Mouse (Mus musculus) bone marrow macrophage, adult 2 months (primary cell): ENCODE measurements around the gene Tmem260. TPM values are rescaled to one million over a fixed set of nuclear protein-coding genes. Genes with fewer than 3 reads are reported as not detected.
A peak's percentile ranks its signal among the peaks of the same experiment; 100 is the strongest.

Experiments
- H3K27ac ChIP-seq: 2 replicates; pipeline ENCODE4 v1.5.1; 2012; ENCODE audit warnings: low read depth, low read length; ENCODE audit not compliant: insufficient read depth
- H3K4me1 ChIP-seq: 2 replicates; pipeline ENCODE4 v1.6.1; 2012; ENCODE audit warnings: low read length; ENCODE audit not compliant: control insufficient read depth, insufficient read depth
- H3K4me3 ChIP-seq: 2 replicates; pipeline ENCODE4 v1.5.1; 2012; ENCODE audit warnings: mild to moderate bottlenecking, low read length, moderate library complexity; ENCODE audit not compliant: insufficient read depth
- CTCF ChIP-seq: IDR thresholded peaks from 2 replicates; pipeline ENCODE4 v1.5.1; 2012; ENCODE audit warnings: low read depth, mild to moderate bottlenecking, low read length, moderate library complexity
- POLR2A ChIP-seq: IDR thresholded peaks from 2 replicates; pipeline ENCODE4 v1.6.1; 2012; ENCODE audit warnings: mild to moderate bottlenecking, low read depth, low read length, borderline replicate concordance
- polyA plus RNA-seq: library from polyadenylated mRNA; stranded (reverse); fragments of >200 nt; gene quantifications from 2 replicates; pipeline ENCODE4 v1.2.4, GENCODE M21; 2012; ENCODE audit not compliant: missing spikeins, insufficient read depth, insufficient read length

Tmem260 gene
- polyA plus RNA-seq, 1 experiment = 21.4 TPM

DNA sequence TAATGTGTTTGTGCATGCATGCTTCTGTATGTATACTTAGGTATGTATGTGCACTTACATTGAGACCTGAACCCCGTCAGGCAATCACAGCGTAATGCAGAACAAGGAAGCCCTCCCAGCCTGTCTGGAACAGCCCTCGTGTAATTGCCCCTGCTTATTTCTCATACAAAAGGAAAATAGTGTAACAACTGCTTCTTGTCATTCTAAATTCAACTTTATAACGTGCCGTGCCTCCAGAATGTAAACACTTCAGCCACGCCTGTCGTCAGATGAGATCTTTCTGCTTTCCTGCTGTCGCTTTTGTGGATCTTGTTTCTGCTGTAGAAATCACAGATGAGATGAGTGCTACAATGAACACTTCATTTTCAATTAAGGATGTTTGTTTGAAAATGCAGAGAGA lies 30.4 kb downstream of the Tmem260 start:
- H3K27ac ChIP-seq = no peak overlapping the region
- no peak overlapping the region for H3K4me3 ChIP-seq
- peaks cover 3% of the 10 kb centered on the region; the same call in 1 of the 2 replicates for H3K4me1 ChIP-seq
- TF ChIP-seq CTCF (no peak), POLR2A (no peak)

GRCm38 (mm10) chr14:48481591-48481990 lies 35.7 kb downstream of the Tmem260 start:
- TF ChIP-seq POLR2A (no peak), CTCF (no peak)
- H3K27ac ChIP-seq = no peak overlapping the region
- H3K4me3 ChIP-seq = no peak overlapping the region
- H3K4me1 ChIP-seq = peaks cover 5% of the 10 kb centered on the region; the same call in 1 of the 2 replicates

GRCm38 (mm10) chr14:48482762-48483161 lies 36.8 kb downstream of the Tmem260 start:
- H3K4me3 ChIP-seq = no peak overlapping the region
- TF ChIP-seq POLR2A (no peak), CTCF (no peak)
- peaks cover 5% of the 10 kb centered on the region; the same call in 1 of the 2 replicates for H3K4me1 ChIP-seq
- no peak overlapping the region for H3K27ac ChIP-seq

- Histone ChIP-seq H3K4me3 (no peak overlapping the region), H3K27ac (no peak overlapping the region), H3K4me1 (no peaks in the 10 kb centered on the region)
- TF ChIP-seq CTCF (peak; percentile 79), POLR2A (no peak)
These were observed 48.0 kb downstream of the Tmem260 start for GRCm38 (mm10) chr14:48493896-48494295.

DNA sequence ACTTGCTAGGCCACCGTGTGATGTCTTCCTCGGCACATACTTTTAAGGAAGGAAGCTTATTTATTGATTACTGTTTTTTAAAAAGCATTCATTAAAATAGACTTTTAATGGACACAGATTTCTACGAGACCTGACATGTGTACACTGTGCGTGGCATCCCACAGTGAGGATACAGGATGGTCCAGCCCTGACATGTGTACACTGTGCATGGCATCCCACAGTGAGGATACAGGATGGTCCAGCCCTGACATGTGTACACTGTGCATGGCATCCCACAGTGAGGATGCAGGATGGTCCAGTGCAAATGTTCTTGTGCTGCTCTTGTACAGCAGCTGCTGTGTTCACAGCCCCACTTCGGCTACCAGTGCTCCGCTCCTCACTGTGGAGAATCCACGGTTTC lies 56.6 kb downstream of the Tmem260 start:
- Histone ChIP-seq H3K4me1 (no peaks in the 10 kb centered on the region), H3K27ac (no peak overlapping the region), H3K4me3 (no peak overlapping the region)
- TF ChIP-seq POLR2A (no peak), CTCF (no peak)

GRCm38 (mm10) chr14:48503691-48504565 lies 58.0 kb downstream of the Tmem260 start:
- Histone ChIP-seq H3K4me3 (no peak overlapping the region), H3K27ac (no peak overlapping the region), H3K4me1 (no peaks in the 10 kb centered on the region)
- TF ChIP-seq POLR2A (no peak), CTCF (no peak)

GRCm38 (mm10) chr14:48504566-48504950 lies 58.6 kb downstream of the Tmem260 start:
- TF ChIP-seq POLR2A (no peak), CTCF (no peak)
- Histone ChIP-seq H3K4me1 (no peaks in the 10 kb centered on the region), H3K27ac (no peak overlapping the region), H3K4me3 (no peak overlapping the region)

DNA sequence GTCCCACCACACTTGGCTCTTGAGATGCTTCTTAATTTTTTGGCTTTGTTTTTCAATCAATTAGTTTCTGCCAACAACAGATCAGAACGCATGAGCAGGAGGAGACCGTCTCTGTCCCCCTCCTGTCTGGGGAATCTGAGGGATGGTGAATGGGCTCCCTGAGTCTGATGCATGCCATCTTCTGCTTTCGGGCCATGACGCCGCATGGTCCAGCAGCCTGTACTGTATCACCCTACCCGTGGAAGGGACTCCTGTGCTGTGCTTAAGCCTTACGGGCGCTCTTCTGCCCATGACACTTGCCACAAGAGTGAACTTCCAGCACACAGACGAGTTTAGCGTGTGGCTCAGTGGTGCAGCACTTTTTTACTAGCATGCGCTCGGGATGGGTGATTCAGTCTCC lies 59.7 kb downstream of the Tmem260 start:
- TF ChIP-seq POLR2A (no peak), CTCF (no peak)
- Histone ChIP-seq H3K4me3 (no peak overlapping the region), H3K27ac (no peak overlapping the region), H3K4me1 (no peaks in the 10 kb centered on the region)

DNA sequence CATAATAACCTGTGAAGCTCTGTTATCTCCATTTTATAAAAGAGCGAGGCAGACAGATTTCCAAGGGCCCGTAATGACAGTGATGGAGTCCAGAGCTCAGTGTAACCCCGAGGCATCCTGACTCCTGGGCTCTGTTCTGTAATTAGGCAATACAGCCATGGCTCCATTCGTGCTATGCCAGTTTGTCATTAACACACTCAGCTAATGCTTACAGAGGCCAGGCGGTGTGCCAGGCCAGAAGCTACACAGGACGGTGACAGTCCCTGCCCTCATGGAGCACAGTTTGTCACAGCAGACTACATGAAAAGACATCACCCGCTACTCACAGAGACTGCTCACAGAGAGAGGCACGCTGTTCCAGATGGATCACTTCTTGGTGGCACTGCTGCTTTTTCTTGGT lies 61.5 kb downstream of the Tmem260 start:
- no peak for TF ChIP-seq CTCF
- TF ChIP-seq POLR2A = no peak
- H3K27ac ChIP-seq = no peak overlapping the region
- no peak overlapping the region for H3K4me3 ChIP-seq
- H3K4me1 ChIP-seq = no peaks in the 10 kb centered on the region

GRCm38 (mm10) chr14:48509131-48509530 lies 63.2 kb downstream of the Tmem260 start:
- H3K4me3 ChIP-seq = no peak overlapping the region
- H3K4me1 ChIP-seq = no peaks in the 10 kb centered on the region
- H3K27ac ChIP-seq = no peak overlapping the region
- TF ChIP-seq CTCF (no peak), POLR2A (no peak)
